Mouse (Mus musculus): ENCODE measurements at regions not wholly inside any gene's neighbourhood (a gene's known extent, or its start where the extent isn't known, plus 50 kb on each side); places are given as distances from the start of the nearest gene placed in this dataset.

GRCm38 (mm10) chr10:26152586-26152985 lies 73.7 kb upstream of the Tmem200a start:
- TF ChIP-seq POLR2A (IDR thresholded peaks at IDR 0.05; ENCODE audit: extremely low read depth, insufficient read depth, low read length) (no peak), CTCF (IDR thresholded peaks at IDR 0.05; ENCODE audit: extremely low read depth, insufficient read depth, low read length) (no peak)

Data from cortical plate, adult 2 months (tissue).